Mouse (Mus musculus) stomach, embryonic 16.5 days (tissue): ENCODE measurements around the gene Exosc5. TPM values are rescaled to one million over a fixed set of nuclear protein-coding genes. Genes with fewer than 3 reads are reported as not detected.

Source experiments
- ATAC-seq: fragments of 200-750 bp; cut with Nextera tagmentation; 2 replicates; pipeline ENCODE4 v1.8.0; 2017; ENCODE audit warnings: moderate number of reproducible peaks, moderate TSS enrichment; ENCODE audit not compliant: insufficient read depth, low FRiP score
- H3K27ac ChIP-seq: fragments of 300-500 bp; sonication (generic); 2 replicates; pipeline ENCODE4 v1.5.1; 2014; ENCODE audit warnings: low read length
- H3K27me3 ChIP-seq: fragments of 300-500 bp; sonication (generic); 2 replicates; pipeline ENCODE4 v1.6.1; 2014; ENCODE audit warnings: low read length, control low read depth, mixed read lengths; ENCODE audit not compliant: control insufficient read depth, insufficient read depth
- H3K36me3 ChIP-seq: fragments of 300-500 bp; sonication (generic); 2 replicates; pipeline ENCODE4 v1.6.1; 2014; ENCODE audit warnings: low read length; ENCODE audit not compliant: control insufficient read depth, insufficient read depth
- H3K4me1 ChIP-seq: fragments of 300-500 bp; sonication (generic); 2 replicates; pipeline ENCODE4 v1.6.1; 2014; ENCODE audit warnings: low read length, control low read depth, mixed read lengths; ENCODE audit not compliant: control insufficient read depth, insufficient read depth
- H3K4me2 ChIP-seq: fragments of 300-500 bp; sonication (generic); 2 replicates; pipeline ENCODE4 v1.6.1; 2014; ENCODE audit warnings: low read depth, low read length, mixed read lengths
- H3K4me3 ChIP-seq: fragments of 300-500 bp; sonication (generic); replicated peaks from 2 replicates; pipeline ENCODE4 v1.5.1; 2014; ENCODE audit warnings: mild to moderate bottlenecking, low read length
- H3K9ac ChIP-seq: fragments of 300-500 bp; sonication (generic); 2 replicates; pipeline ENCODE4 v1.6.1; 2014; ENCODE audit warnings: low read length
- H3K9me3 ChIP-seq: fragments of 300-500 bp; sonication (generic); replicated peaks from 2 replicates; pipeline ENCODE4 v1.6.1; 2016; ENCODE audit warnings: low read length, control low read depth; ENCODE audit not compliant: control insufficient read depth
- WGBS: fragments of 180-500 bp; shearing (Covaris S2); extraction: QIAGEN DNeasy Blood & Tissue Kit; methylation state at CpG from one replicate; pipeline ENCODE4 v1.1.7; 2014; 5-methylcytosine and 5-hydroxymethylcytosine counted together
- polyA plus RNA-seq: library from polyadenylated mRNA; unstranded; fragments of >200 nt; fragmentation: Nextera tagmentation; extraction: Ambion mirVana; gene quantifications from 2 replicates; pipeline ENCODE4 v1.2.1, GENCODE M21; 2015

The Exosc5 gene
- polyA plus RNA-seq, 1 experiment from 2014 or later = 73.0 TPM

GRCm38 (mm10) chr7:25619722-25619991 is 39.3 kb upstream of the Exosc5 start:
- H3K36me3 ChIP-seq = no peaks in the 10 kb centered on the region
- peak overlapping the region; percentile 78 for H3K4me2 ChIP-seq
- H3K27me3 ChIP-seq = no peaks in the 10 kb centered on the region
- peak overlapping the region; percentile 80 for H3K4me3 ChIP-seq
- H3K9ac ChIP-seq = peak overlapping the region; percentile 78
- H3K27ac ChIP-seq = peak overlapping the region; percentile 58; the same call in 1 of the 2 replicates
- no peaks in the 10 kb centered on the region for H3K4me1 ChIP-seq
- no peak for ATAC-seq
- no peaks in the 10 kb centered on the region for H3K9me3 ChIP-seq
- WGBS = 13% methylated on average over 5 of the region's 5 CpGs

DNA sequence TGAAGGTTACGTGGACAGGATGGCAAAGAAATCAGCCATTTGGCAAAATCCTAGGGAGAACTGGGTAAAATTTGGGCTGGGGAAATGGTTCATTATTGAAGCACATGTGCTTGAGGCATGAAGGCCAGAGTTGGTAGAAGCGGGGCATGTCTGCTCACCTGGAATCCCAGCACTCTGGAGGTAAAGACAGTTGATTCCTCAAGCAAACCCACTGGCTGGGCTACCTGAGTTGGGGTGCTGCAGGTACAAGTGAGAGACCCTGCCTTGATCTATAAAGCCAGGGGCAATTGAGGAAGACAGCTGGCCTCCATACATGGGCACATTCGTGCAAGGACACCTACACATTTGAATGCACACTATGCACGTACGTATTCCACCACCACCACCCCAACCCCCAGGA is 38.9 kb upstream of the Exosc5 start:
- H3K4me2 ChIP-seq = peak overlapping the region; percentile 78

GRCm38 (mm10) chr7:25620751-25621150 is 38.2 kb upstream of the Exosc5 start:
- Histone ChIP-seq H3K9ac (no peak overlapping the region), H3K4me1 (no peaks in the 10 kb centered on the region), H3K36me3 (no peaks in the 10 kb centered on the region; the same call in 1 of the 2 replicates), H3K27me3 (no peaks in the 10 kb centered on the region), H3K9me3 (no peaks in the 10 kb centered on the region), H3K27ac (no peak overlapping the region), H3K4me2 (no peak overlapping the region), H3K4me3 (no peak overlapping the region)
- no peak for ATAC-seq
- 91% methylated on average over 11 of the region's 11 CpGs for WGBS

More for the DNA sequence above, 38.9 kb upstream of the Exosc5 start:
- H3K36me3 ChIP-seq = no peaks in the 10 kb centered on the region; the same call in 1 of the 2 replicates
- H3K27me3 ChIP-seq = no peaks in the 10 kb centered on the region
- no peak for ATAC-seq
- no peaks in the 10 kb centered on the region for H3K9me3 ChIP-seq
- H3K27ac ChIP-seq = no peak overlapping the region
- WGBS = 89% methylated on average over 5 of the region's 5 CpGs
- no peaks in the 10 kb centered on the region for H3K4me1 ChIP-seq
- peak overlapping the region; percentile 80 for H3K4me3 ChIP-seq
- no peak overlapping the region for H3K9ac ChIP-seq

- no peak for ATAC-seq
- Histone ChIP-seq H3K4me3 (no peak overlapping the region), H3K27me3 (no peaks in the 10 kb centered on the region), H3K9me3 (no peaks in the 10 kb centered on the region), H3K4me1 (peaks cover 16% of the 10 kb centered on the region), H3K36me3 (no peaks in the 10 kb centered on the region; the same call in 1 of the 2 replicates), H3K9ac (no peak overlapping the region), H3K4me2 (no peak overlapping the region), H3K27ac (no peak overlapping the region)
- 94% methylated on average over 11 of the region's 11 CpGs for WGBS
Observed at GRCm38 (mm10) chr7:25623857-25624370, 35.0 kb upstream of the Exosc5 start.

DNA sequence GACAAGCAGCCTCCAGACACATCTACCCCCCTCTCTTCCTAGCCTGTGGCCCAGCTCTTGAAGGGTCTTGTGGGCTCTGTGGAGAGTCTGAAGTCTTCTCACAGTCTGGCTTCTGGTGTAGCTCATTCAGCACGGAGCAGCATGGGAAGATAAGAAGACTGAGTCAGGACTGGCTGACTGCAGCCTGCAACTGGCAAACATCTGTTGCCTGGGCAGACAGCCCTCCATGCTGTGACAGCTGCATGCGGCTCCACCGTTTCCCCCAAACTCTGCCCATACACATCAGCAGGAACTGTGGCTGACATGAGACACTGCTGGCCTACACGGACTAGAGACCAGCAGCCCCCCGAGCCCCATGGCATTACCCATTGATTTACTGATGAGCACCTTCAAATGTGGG is 34.1 kb upstream of the Exosc5 start:
- peaks cover 16% of the 10 kb centered on the region for H3K4me1 ChIP-seq
- no peaks in the 10 kb centered on the region; the same call in 1 of the 2 replicates for H3K36me3 ChIP-seq
- H3K4me3 ChIP-seq = no peak overlapping the region
- 57% methylated on average over 5 of the region's 5 CpGs for WGBS
- ATAC-seq = no peak
- H3K27ac ChIP-seq = peak overlapping the region; percentile 19
- H3K27me3 ChIP-seq = no peaks in the 10 kb centered on the region
- H3K9ac ChIP-seq = no peak overlapping the region
- no peak overlapping the region for H3K4me2 ChIP-seq
- no peaks in the 10 kb centered on the region for H3K9me3 ChIP-seq

GRCm38 (mm10) chr7:25625594-25626250 is 33.2 kb upstream of the Exosc5 start:
- Histone ChIP-seq H3K4me3 (no peak overlapping the region), H3K27ac (no peak overlapping the region), H3K27me3 (no peaks in the 10 kb centered on the region), H3K9ac (no peak overlapping the region), H3K4me2 (no peak overlapping the region), H3K36me3 (no peaks in the 10 kb centered on the region; the same call in 1 of the 2 replicates), H3K9me3 (no peaks in the 10 kb centered on the region), H3K4me1 (peaks cover 16% of the 10 kb centered on the region)
- WGBS = 70% methylated on average over 10 of the region's 10 CpGs
- ATAC-seq = no peak

GRCm38 (mm10) chr7:25626509-25627430 is 32.2 kb upstream of the Exosc5 start, which contains the start of gene B3gnt8:
Gene B3gnt8, plus strand, starts transcription at chr7:25626654.
- H3K4me2 ChIP-seq = peak within 1 kb of the TSS; percentile 81

GRCm38 (mm10) chr7:25627431-25628322 is 31.3 kb upstream of the Exosc5 start:
- peak; percentile 88 for ATAC-seq
- Histone ChIP-seq H3K4me3 (peak overlapping the region; percentile 58), H3K9ac (peak overlapping the region; percentile 85), H3K9me3 (no peaks in the 10 kb centered on the region), H3K4me2 (peak overlapping the region; percentile 81), H3K36me3 (no peaks in the 10 kb centered on the region; the same call in 1 of the 2 replicates), H3K27ac (peak overlapping the region; percentile 85), H3K27me3 (no peaks in the 10 kb centered on the region), H3K4me1 (peaks cover 16% of the 10 kb centered on the region)
- WGBS = 12% methylated on average over 38 of the region's 38 CpGs

More at GRCm38 (mm10) chr7:25626509-25627430, 32.2 kb upstream of the Exosc5 start, which contains the start of gene B3gnt8:
- 9% methylated on average over 29 of the region's 29 CpGs for WGBS
- Histone ChIP-seq H3K9ac (peak within 1 kb of the TSS; percentile 85), H3K27me3 (no peaks in the 10 kb centered on the region), H3K4me3 (peak within 1 kb of the TSS; percentile 58), H3K27ac (peak within 1 kb of the TSS; percentile 85), H3K4me1 (peaks cover 16% of the 10 kb centered on the region), H3K9me3 (no peaks in the 10 kb centered on the region), H3K36me3 (no peaks in the 10 kb centered on the region; the same call in 1 of the 2 replicates)
- ATAC-seq = peak; percentile 63; the same call in 1 of the 2 replicates
